Mouse (Mus musculus) MEL (cell line): Measurements from ENCODE around the gene Sept6.

Experiments
- BHLHE40 ChIP-seq: IDR thresholded peaks from 2 replicates; pipeline ENCODE4 v1.6.1; 2012; ENCODE audit warnings: low read depth, mild to moderate bottlenecking, inconsistent platforms, low read length, improper control_type of control experiment, borderline replicate concordance
- CHD2 ChIP-seq: IDR thresholded peaks from 2 replicates; pipeline ENCODE4 v1.6.1; 2011; ENCODE audit warnings: low read length, improper control_type of control experiment
- CTCF ChIP-seq, 3 experiments: IDR thresholded peaks in 2 of 3; conservative IDR thresholded peaks in 1 of 3; 2 replicates each; pipeline ENCODE4 v1.5.1; 2011 to 2012; ENCODE audit warnings: low read length in 3 of 3, low read depth in 2 of 3, mild to moderate bottlenecking in 2 of 3, improper control_type of control experiment in 1 of 3, inconsistent platforms in 1 of 3, mixed read lengths in 1 of 3, moderate library complexity in 1 of 3; ENCODE audit not compliant: control insufficient read depth in 1 of 3, insufficient read depth in 1 of 3, poor library complexity in 1 of 3, severe bottlenecking in 1 of 3
- EP300 ChIP-seq, 2 experiments: IDR thresholded peaks; 2 replicates each; pipeline ENCODE4 v1.6.1; 2011; ENCODE audit warnings: improper control_type of control experiment in 2 of 2, low read length in 2 of 2, low read depth in 1 of 2, mild to moderate bottlenecking in 1 of 2
- GATA1 ChIP-seq: IDR thresholded peaks from 2 replicates; pipeline ENCODE4 v1.6.1; 2011; ENCODE audit warnings: low read depth, low read length, improper control_type of control experiment
- MAX ChIP-seq: IDR thresholded peaks from 2 replicates; pipeline ENCODE4 v1.6.1; 2011; ENCODE audit warnings: low read length, improper control_type of control experiment
- MEF2A ChIP-seq: IDR thresholded peaks from 2 replicates; pipeline ENCODE4 v1.6.1; 2014; ENCODE audit warnings: low read depth, mild to moderate bottlenecking, inconsistent platforms, low read length, improper control_type of control experiment; ENCODE audit not compliant: poor library complexity, insufficient replicate concordance, severe bottlenecking; ENCODE audit errors: extremely low read depth
- NRF1 ChIP-seq: IDR thresholded peaks from 2 replicates; pipeline ENCODE4 v1.6.1; 2014; ENCODE audit warnings: low read depth, mild to moderate bottlenecking, inconsistent platforms, low read length, improper control_type of control experiment, moderate library complexity; ENCODE audit not compliant: poor library complexity, insufficient read depth, severe bottlenecking
- POLR2A ChIP-seq, 2 experiments: IDR thresholded peaks; 2 replicates each; pipeline ENCODE4 v1.6.1; 2011 to 2012; ENCODE audit warnings: low read length in 2 of 2, mild to moderate bottlenecking in 2 of 2, control low read depth in 1 of 2, improper control_type of control experiment in 1 of 2, low read depth in 1 of 2, moderate library complexity in 1 of 2; ENCODE audit not compliant: control insufficient read depth in 1 of 2, insufficient read depth in 1 of 2, poor library complexity in 1 of 2
- UBTF ChIP-seq: IDR thresholded peaks from 2 replicates; pipeline ENCODE4 v1.6.1; 2012; ENCODE audit warnings: low read depth, mild to moderate bottlenecking, inconsistent platforms, low read length, improper control_type of control experiment, moderate library complexity, borderline replicate concordance; ENCODE audit not compliant: insufficient read depth
- USF1 ChIP-seq: IDR thresholded peaks from 2 replicates; pipeline ENCODE4 v1.6.1; 2014; ENCODE audit warnings: low read depth, mild to moderate bottlenecking, inconsistent platforms, low read length, improper control_type of control experiment, moderate library complexity
- USF2 ChIP-seq, 2 experiments: IDR thresholded peaks; 2 replicates each; pipeline ENCODE4 v1.6.1; 2011 to 2012; ENCODE audit warnings: improper control_type of control experiment in 2 of 2, low read length in 2 of 2, borderline replicate concordance in 1 of 2, inconsistent platforms in 1 of 2, low read depth in 1 of 2, mild to moderate bottlenecking in 1 of 2; ENCODE audit not compliant: insufficient read depth in 1 of 2
- ZNF384 ChIP-seq: IDR thresholded peaks from 2 replicates; pipeline ENCODE4 v1.6.1; 2012; ENCODE audit warnings: low read depth, mild to moderate bottlenecking, inconsistent platforms, low read length, improper control_type of control experiment

GRCm38 (mm10) chrX:37023652-37024309 is 32.2 kb upstream of the Sept6 start:
- TF ChIP-seq GATA1 (no peak), NRF1 (no peak), USF2 (IDR thresholded peaks at IDR 0.05; ENCODE audit: borderline replicate concordance in 1 of 2, insufficient read depth in 1 of 2, low read depth in 1 of 2, low read length in 2 of 2) (no peak), BHLHE40 (no peak), POLR2A (IDR thresholded peaks at IDR 0.05; ENCODE audit: control insufficient read depth in 1 of 2, insufficient read depth in 1 of 2, low read depth in 1 of 2, low read length in 2 of 2, poor library complexity in 1 of 2) (no peak), ZNF384 (no peak), UBTF (no peak), MAX (no peak), MEF2A (no peak), EP300 (IDR thresholded peaks at IDR 0.05; ENCODE audit: low read depth in 1 of 2, low read length in 2 of 2) (no peak), CHD2 (no peak), CTCF (IDR thresholded peaks at IDR 0.05 in 2 of 3, conservative IDR thresholded peaks at IDR 0.05 in 1 of 3; ENCODE audit: control insufficient read depth in 1 of 3, insufficient read depth in 1 of 3, low read depth in 2 of 3, low read length in 3 of 3, poor library complexity in 1 of 3, severe bottlenecking in 1 of 3) (no peak), USF1 (no peak)
